Mouse (Mus musculus): ENCODE data around the gene Lrrc23. TPM values are rescaled to one million over a fixed set of nuclear protein-coding genes. Genes with fewer than 3 reads are reported as not detected.
"Not testable (repeated sequence)": the region's sequence is repeated elsewhere in the genome, so short reads cannot be mapped to it uniquely, and the experiment has no call there.

Lrrc23 gene
- total and polyA plus RNA-seq, 2 experiments from 2014 or later, result 13.7 to 14.7 TPM

- peak; percentile 37 for DNase-seq
- TF ChIP-seq CTCF (IDR thresholded peaks at IDR 0.05; ENCODE audit: low read depth), result no peak
- ATAC-seq, result no peak
Measured at GRCm38 (mm10) chr6:124808358-124809012, 29.0 kb upstream of the Lrrc23 start, which contains the start of gene Spsb2. Gene Spsb2, plus strand, starts transcription at chr6:124808661.

GRCm38 (mm10) chr6:124807986-124808357, 28.4 kb upstream of the Lrrc23 start:
- no peak overlapping the region for H3K9ac ChIP-seq
- H3K9me3 ChIP-seq (ENCODE audit: low read length), result no peaks in the 10 kb centered on the region
- WGBS, result 87% methylated on average over 6 of the region's 6 CpGs
- DNase-seq, result no peak
- H3K4me3 ChIP-seq (ENCODE audit: low read depth, low read length), result no peak overlapping the region
- peaks cover 13% of the 10 kb centered on the region for H3K36me3 ChIP-seq (ENCODE audit: insufficient read depth)
- peak overlapping the region; percentile 58 for H3K4me2 ChIP-seq (ENCODE audit: low read depth)
- no peak for TF ChIP-seq CTCF (IDR thresholded peaks at IDR 0.05; ENCODE audit: low read depth)
- peaks cover 18% of the 10 kb centered on the region for H3K4me1 ChIP-seq (ENCODE audit: insufficient read depth)
- ATAC-seq, result no peak
- H3K27me3 ChIP-seq (ENCODE audit: insufficient read depth, low read length), result no peaks in the 10 kb centered on the region
- H3K27ac ChIP-seq (ENCODE audit: low read depth, low read length), result no peak overlapping the region

More at GRCm38 (mm10) chr6:124808358-124809012, 29.0 kb upstream of the Lrrc23 start, which contains the start of gene Spsb2:
- peak within 1 kb of the TSS; percentile 58 for H3K4me2 ChIP-seq (ENCODE audit: low read depth)
- H3K9ac ChIP-seq, result peak within 1 kb of the TSS; percentile 50
- H3K27me3 ChIP-seq (ENCODE audit: insufficient read depth, low read length), result no peaks in the 10 kb centered on the region
- H3K36me3 ChIP-seq (ENCODE audit: insufficient read depth), result peaks cover 13% of the 10 kb centered on the region
- H3K4me3 ChIP-seq (ENCODE audit: low read depth, low read length), result peak within 1 kb of the TSS; percentile 41
- H3K9me3 ChIP-seq (ENCODE audit: low read length), result no peaks in the 10 kb centered on the region
- peaks cover 20% of the 10 kb centered on the region for H3K4me1 ChIP-seq (ENCODE audit: insufficient read depth)
- WGBS, result 6% methylated on average over 29 of the region's 29 CpGs
- peak within 1 kb of the TSS; percentile 59; the same call in 1 of the 2 replicates for H3K27ac ChIP-seq (ENCODE audit: low read depth, low read length)

- H3K36me3 ChIP-seq (ENCODE audit: insufficient read depth), result peaks cover 13% of the 10 kb centered on the region
- H3K4me2 ChIP-seq (ENCODE audit: low read depth), result no peak overlapping the region
- no peak overlapping the region for H3K9ac ChIP-seq
- H3K9me3 ChIP-seq (ENCODE audit: low read length), result no peaks in the 10 kb centered on the region
- H3K4me1 ChIP-seq (ENCODE audit: insufficient read depth), result peaks cover 11% of the 10 kb centered on the region
- no peak for TF ChIP-seq CTCF (IDR thresholded peaks at IDR 0.05; ENCODE audit: low read depth)
- DNase-seq (no peak), ATAC-seq (no peak)
- H3K4me3 ChIP-seq (ENCODE audit: low read depth, low read length), result no peak overlapping the region
- 88% methylated on average over 4 of the region's 4 CpGs for WGBS
- no peak overlapping the region for H3K27ac ChIP-seq (ENCODE audit: low read depth, low read length)
- H3K27me3 ChIP-seq (ENCODE audit: insufficient read depth, low read length), result no peaks in the 10 kb centered on the region
Measured at GRCm38 (mm10) chr6:124807366-124807765, 27.8 kb upstream of the Lrrc23 start.

- Histone ChIP-seq H3K4me1 (ENCODE audit: insufficient read depth) (peaks cover 10% of the 10 kb centered on the region), H3K9ac (peak overlapping the region; percentile 15), H3K9me3 (ENCODE audit: low read length) (no peaks in the 10 kb centered on the region), H3K27me3 (ENCODE audit: insufficient read depth, low read length) (no peaks in the 10 kb centered on the region), H3K4me3 (ENCODE audit: low read depth, low read length) (peak overlapping the region; percentile 38), H3K4me2 (ENCODE audit: low read depth) (peak overlapping the region; percentile 76), H3K36me3 (ENCODE audit: insufficient read depth) (peaks cover 5% of the 10 kb centered on the region; the same call in 1 of the 2 replicates), H3K27ac (ENCODE audit: low read depth, low read length) (peak overlapping the region; percentile 86)
- DNase-seq (no peak), ATAC-seq (no peak)
- no peak for TF ChIP-seq CTCF (IDR thresholded peaks at IDR 0.05; ENCODE audit: low read depth)
- WGBS, result 68% methylated on average over 7 of the region's 7 CpGs
Measured at GRCm38 (mm10) chr6:124806446-124807140, 27.1 kb upstream of the Lrrc23 start.

DNA sequence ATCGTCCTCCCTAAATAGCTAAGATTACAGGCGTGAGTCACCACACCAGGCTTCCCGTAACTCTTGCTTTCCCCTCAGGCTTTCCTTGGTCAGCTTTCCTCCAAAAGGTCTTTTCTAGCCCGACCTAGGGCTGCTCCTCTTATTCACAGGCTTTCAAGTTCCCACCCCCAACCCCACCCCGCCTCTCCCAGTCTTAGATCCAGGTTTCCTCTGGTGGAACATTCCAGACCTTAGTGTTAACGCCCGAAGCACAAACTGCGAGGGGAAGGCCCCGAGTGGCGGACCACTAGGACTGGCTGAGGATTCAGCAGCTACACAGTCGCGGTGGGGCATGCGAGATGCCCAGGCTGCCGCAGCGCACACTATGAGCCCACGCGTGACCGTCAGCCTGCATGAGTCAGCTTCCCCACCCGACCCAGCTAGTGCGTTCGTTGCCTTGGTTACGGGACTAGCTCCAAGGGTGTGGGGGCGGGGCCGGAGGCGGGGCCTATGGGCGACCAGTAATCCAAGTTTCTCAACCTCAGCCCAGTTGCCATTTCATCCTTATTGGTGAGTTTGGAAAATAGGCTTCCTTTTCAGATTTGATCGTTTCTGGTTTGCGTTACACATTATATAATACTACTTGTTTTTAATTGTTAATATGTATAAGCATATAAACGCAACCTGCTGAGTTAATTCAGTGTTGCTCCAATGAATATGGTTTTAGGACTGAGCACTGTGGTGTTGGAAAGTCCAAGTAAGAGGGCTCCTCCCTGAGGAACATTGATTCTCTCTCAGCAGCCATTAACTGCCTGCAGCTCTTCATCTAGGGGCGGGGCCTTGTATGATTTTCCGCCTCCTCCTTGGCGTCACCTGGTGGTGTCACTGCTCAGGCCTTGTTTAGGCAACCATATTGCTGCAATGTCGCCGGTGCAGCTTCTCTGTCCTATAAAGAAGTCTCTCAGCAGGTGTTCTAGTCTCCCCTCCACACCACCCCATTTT, 26.1 kb upstream of the Lrrc23 start:
- Histone ChIP-seq H3K27me3 (ENCODE audit: insufficient read depth, low read length) (no peaks in the 10 kb centered on the region), H3K4me2 (ENCODE audit: low read depth) (peak overlapping the region; percentile 76), H3K36me3 (ENCODE audit: insufficient read depth) (peaks cover 4% of the 10 kb centered on the region; the same call in 1 of the 2 replicates), H3K4me1 (ENCODE audit: insufficient read depth) (peaks cover 10% of the 10 kb centered on the region), H3K9ac (peak overlapping the region; percentile 51), H3K27ac (ENCODE audit: low read depth, low read length) (peak overlapping the region; percentile 86), H3K9me3 (ENCODE audit: low read length) (no peaks in the 10 kb centered on the region), H3K4me3 (ENCODE audit: low read depth, low read length) (peak overlapping the region; percentile 38)
- TF ChIP-seq CTCF (IDR thresholded peaks at IDR 0.05; ENCODE audit: low read depth), result peak; percentile 62
- WGBS, result 4% methylated on average over 34 of the region's 34 CpGs
- DNase-seq (peak; percentile 96), ATAC-seq (peak; percentile 93)

DNA sequence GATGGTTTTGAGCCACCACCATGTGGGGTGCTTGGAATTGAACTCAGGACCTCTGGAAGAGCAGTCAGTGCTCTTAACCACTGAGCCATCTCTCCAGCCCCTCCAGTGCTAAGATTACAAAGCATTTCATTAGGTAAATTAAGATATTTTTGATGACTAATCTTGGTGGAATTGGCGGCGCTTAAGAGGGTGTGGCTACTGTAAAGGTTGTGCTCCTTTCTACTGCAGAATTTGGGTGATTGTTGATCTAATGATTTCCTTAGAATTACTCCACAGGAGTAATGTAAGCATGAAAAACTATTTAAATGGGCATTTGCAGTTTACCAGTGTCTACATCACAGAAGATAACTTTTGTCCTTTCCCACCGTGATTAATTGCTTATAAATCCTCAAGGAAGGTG, 24.8 kb upstream of the Lrrc23 start:
- no peaks in the 10 kb centered on the region for H3K36me3 ChIP-seq (ENCODE audit: insufficient read depth)
- H3K4me3 ChIP-seq (ENCODE audit: low read depth, low read length), result no peak overlapping the region
- no peak overlapping the region for H3K9ac ChIP-seq
- H3K27ac ChIP-seq (ENCODE audit: low read depth, low read length), result no peak overlapping the region
- H3K9me3 ChIP-seq (ENCODE audit: low read length), result no peaks in the 10 kb centered on the region
- no peak overlapping the region for H3K4me2 ChIP-seq (ENCODE audit: low read depth)
- H3K27me3 ChIP-seq (ENCODE audit: insufficient read depth, low read length), result no peaks in the 10 kb centered on the region
- DNase-seq (no peak), ATAC-seq (no peak)
- peaks cover 6% of the 10 kb centered on the region; the same call in 1 of the 2 replicates for H3K4me1 ChIP-seq (ENCODE audit: insufficient read depth)
- TF ChIP-seq CTCF (IDR thresholded peaks at IDR 0.05; ENCODE audit: low read depth), result no peak
- 86% methylated on average over 3 of the region's 3 CpGs for WGBS

DNA sequence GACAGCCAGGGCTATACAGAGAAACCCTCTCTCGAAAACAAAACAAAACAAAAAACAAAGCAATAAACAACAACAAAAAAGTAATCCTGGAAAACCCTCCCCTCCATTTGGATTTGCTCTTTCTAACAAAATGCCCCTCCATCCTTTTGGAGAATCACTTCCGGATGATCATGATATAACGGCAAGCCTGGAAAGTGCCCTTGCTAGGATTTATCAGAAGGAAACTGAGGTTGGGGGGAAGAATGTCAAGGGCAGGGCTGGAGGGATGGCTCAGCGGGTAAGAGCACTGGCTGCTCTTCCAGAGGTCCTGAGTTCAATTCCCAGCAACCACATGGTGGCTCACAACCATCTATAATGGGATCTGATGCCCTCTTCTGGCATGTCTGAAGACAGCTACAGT, 24.2 kb upstream of the Lrrc23 start:
- H3K4me1 ChIP-seq (ENCODE audit: insufficient read depth); H3K4me3 ChIP-seq (ENCODE audit: low read depth, low read length); DNase-seq; H3K27ac ChIP-seq (ENCODE audit: low read depth, low read length); H3K36me3 ChIP-seq (ENCODE audit: insufficient read depth); H3K27me3 ChIP-seq (ENCODE audit: insufficient read depth, low read length); H3K9me3 ChIP-seq (ENCODE audit: low read length); ATAC-seq; H3K4me2 ChIP-seq (ENCODE audit: low read depth); H3K9ac ChIP-seq: not testable (repeated sequence)
- 97% methylated on average over 4 of the region's 4 CpGs for WGBS

All from forebrain, postnatal 0 days (tissue).